Mouse (Mus musculus): ENCODE data around the gene Kndc1. TPM values are rescaled to one million over a fixed set of nuclear protein-coding genes. Genes with fewer than 3 reads are reported as not detected.

The Kndc1 gene
- total RNA-seq, 2 experiments from 2014 or later, result 0.50 to 0.56 TPM

GRCm38 (mm10) chr7:139905661-139906060 lies 11.2 kb downstream of the Kndc1 start:
- DNase-seq, result peak; percentile 45 to 61

GRCm38 (mm10) chr7:139908176-139908575 lies 13.7 kb downstream of the Kndc1 start:
- no peak for DNase-seq

- no peak for DNase-seq
Observed at GRCm38 (mm10) chr7:139909469-139909868, 15.0 kb downstream of the Kndc1 start.

- no peak for DNase-seq
Observed at GRCm38 (mm10) chr7:139910204-139910835, 15.8 kb downstream of the Kndc1 start.

- DNase-seq, result peak; percentile 29 to 35
Observed at GRCm38 (mm10) chr7:139914141-139915047, 19.9 kb downstream of the Kndc1 start.

- no peak for DNase-seq
Observed at GRCm38 (mm10) chr7:139915646-139916257, 21.3 kb downstream of the Kndc1 start.

GRCm38 (mm10) chr7:139916345-139916744 lies 21.8 kb downstream of the Kndc1 start:
- no peak for DNase-seq

- DNase-seq, result no peak
Observed at GRCm38 (mm10) chr7:139918262-139918661, 23.8 kb downstream of the Kndc1 start.

GRCm38 (mm10) chr7:139930732-139931131 lies 36.2 kb downstream of the Kndc1 start:
- DNase-seq, result peak; percentile 59 to 70

- DNase-seq, result no peak
Observed at GRCm38 (mm10) chr7:139936705-139937104, 42.2 kb downstream of the Kndc1 start.

GRCm38 (mm10) chr7:139937138-139937537 lies 42.6 kb downstream of the Kndc1 start:
- no peak for DNase-seq

- DNase-seq, result no peak
Observed at GRCm38 (mm10) chr7:139937810-139938209, 43.3 kb downstream of the Kndc1 start.

- no peak for DNase-seq
Observed at GRCm38 (mm10) chr7:139940476-139941209, 46.1 kb downstream of the Kndc1 start.

- peak; percentile 66 to 70 for DNase-seq
Observed at GRCm38 (mm10) chr7:139943674-139944281, 49.3 kb downstream of the Kndc1 start, which contains the start of gene Utf1. Gene Utf1, plus strand, starts transcription at chr7:139943789.

- peak in 1 of 2 experiments; percentile 12 for DNase-seq
Observed at GRCm38 (mm10) chr7:139944291-139945240, 50.1 kb downstream of the Kndc1 start.

- DNase-seq, result no peak
Observed at GRCm38 (mm10) chr7:139945516-139945915, 51.0 kb downstream of the Kndc1 start.

GRCm38 (mm10) chr7:139946032-139946431 lies 51.5 kb downstream of the Kndc1 start:
- no peak for DNase-seq

GRCm38 (mm10) chr7:139949893-139950282 lies 55.4 kb downstream of the Kndc1 start:
- peak; percentile 63 to 77 for DNase-seq

GRCm38 (mm10) chr7:139950283-139950971 lies 55.9 kb downstream of the Kndc1 start:
- peak; percentile 70 to 82 for DNase-seq

GRCm38 (mm10) chr7:139951079-139951478 lies 56.6 kb downstream of the Kndc1 start:
- DNase-seq, result peak; percentile 40 to 62
